ENCODE assay signal across 8 mouse cellular contexts in the genomic region with DNA sequence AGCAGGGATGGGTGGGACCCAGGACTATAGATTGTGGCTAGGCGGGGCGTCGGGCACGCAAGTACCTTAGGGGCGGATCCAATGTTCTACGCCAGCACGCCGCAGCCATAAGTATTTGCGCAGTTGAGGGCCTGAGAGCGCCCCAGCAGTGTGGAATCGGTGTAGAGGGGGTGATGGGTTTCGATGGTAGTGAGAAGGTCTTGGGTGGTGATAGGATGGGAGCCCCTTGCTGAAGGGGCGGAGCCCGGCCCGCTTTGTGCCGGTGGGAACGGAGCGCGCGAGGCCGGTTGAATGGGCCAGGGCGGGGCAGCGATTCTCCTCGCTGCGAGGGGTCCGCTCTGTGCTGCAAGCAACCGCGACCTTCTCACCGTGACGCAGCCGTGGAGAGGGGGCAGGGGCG. TPM values are rescaled to one million over a fixed set of nuclear protein-coding genes. Genes with fewer than 3 reads are reported as not detected.
DNase-seq lines count a peak whose midpoint lies in the region; ATAC-seq lines count a peak whose summit lies in the region.

No protein-coding gene starts in this region.

- peaks cover 92% of the 10 kb centered on the region for H3K27me3 ChIP-seq in lung, embryonic 15.5 days
- H3K27me3 ChIP-seq in forebrain, embryonic 10.5 days (ENCODE audit: poor library complexity, severe bottlenecking): peaks cover 99% of the 10 kb centered on the region
- peaks cover 96% of the 10 kb centered on the region for H3K27me3 ChIP-seq in limb, embryonic 10.5 days (ENCODE audit: low read depth, poor library complexity, severe bottlenecking)
- H3K27me3 ChIP-seq in neural tube, embryonic 15.5 days (replicated peaks): peaks cover 88% of the 10 kb centered on the region

- WGBS in lung, embryonic 15.5 days: 3% methylated on average over 32 of the region's 32 CpGs
- WGBS in forebrain, embryonic 10.5 days: under 1% methylated on average over 32 of the region's 32 CpGs
- WGBS in limb, embryonic 10.5 days: 4% methylated on average over 32 of the region's 32 CpGs
- 1% methylated on average over 31 of the region's 32 CpGs for WGBS in neural tube, embryonic 15.5 days

- 0 out of 2 replicates have a peak overlapping the region, but pooled peaks have one; percentile 10 for H3K4me3 ChIP-seq in lung, embryonic 15.5 days
- peak overlapping the region; percentile 45 for H3K4me3 ChIP-seq in forebrain, embryonic 10.5 days
- H3K4me3 ChIP-seq in limb, embryonic 10.5 days: peak overlapping the region; percentile 14; the same call in 1 of the 2 replicates
- peak overlapping the region; percentile 40 for H3K4me3 ChIP-seq in neural tube, embryonic 15.5 days (replicated peaks)

- no peak overlapping the region for H3K9ac ChIP-seq in lung, embryonic 15.5 days
- peak overlapping the region; percentile 50 for H3K9ac ChIP-seq in neural tube, embryonic 15.5 days (replicated peaks)

- no peaks in the 10 kb centered on the region for H3K9me3 ChIP-seq in lung, embryonic 15.5 days
- peaks cover 3% of the 10 kb centered on the region for H3K9me3 ChIP-seq in forebrain, embryonic 10.5 days
- H3K9me3 ChIP-seq in limb, embryonic 10.5 days (replicated peaks): no peaks in the 10 kb centered on the region
- H3K9me3 ChIP-seq in neural tube, embryonic 15.5 days (replicated peaks): no peaks in the 10 kb centered on the region

- no peak overlapping the region for H3K27ac ChIP-seq in lung, embryonic 15.5 days
- no peak overlapping the region for H3K27ac ChIP-seq in forebrain, embryonic 10.5 days
- no peak overlapping the region for H3K27ac ChIP-seq in limb, embryonic 10.5 days
- H3K27ac ChIP-seq in neural tube, embryonic 15.5 days (replicated peaks): peak overlapping the region; percentile 41; the same call in 1 of the 2 replicates

- peak overlapping the region; percentile 33 for H3K4me2 ChIP-seq in lung, embryonic 15.5 days
- H3K4me2 ChIP-seq in neural tube, embryonic 15.5 days: peak overlapping the region; percentile 79

- ATAC-seq in lung, embryonic 15.5 days (ENCODE audit: borderline replicate concordance, extremely low read depth, low FRiP score, low TSS enrichment): 0 out of 2 replicates have a peak, but pooled peaks have one; percentile 4
- peak; percentile 51; the same call in 1 of the 2 replicates for ATAC-seq in neural tube, embryonic 15.5 days (ENCODE audit: low FRiP score)

- no peaks in the 10 kb centered on the region for H3K36me3 ChIP-seq in lung, embryonic 15.5 days
- H3K36me3 ChIP-seq in forebrain, embryonic 10.5 days (replicated peaks): no peaks in the 10 kb centered on the region; the same call in 1 of the 2 replicates
- H3K36me3 ChIP-seq in limb, embryonic 10.5 days: no peaks in the 10 kb centered on the region
- no peaks in the 10 kb centered on the region; the same call in 1 of the 2 replicates for H3K36me3 ChIP-seq in neural tube, embryonic 15.5 days

- no peak for DNase-seq in lung, adult 18-20 months
- no peak for DNase-seq in forebrain, embryonic 10.5 days (ENCODE audit: extremely low spot score, low spot score)
- DNase-seq in limb, embryonic 10.5 days (ENCODE audit: low spot score): no peak
- no peak for DNase-seq in layer of hippocampus, adult 11-12 months (ENCODE audit: low spot score)
- no peak for DNase-seq in lung, postnatal 25 days (ENCODE audit: low spot score)
- DNase-seq in ovary, postnatal 14 days (ENCODE audit: low spot score): no peak

- peaks cover 26% of the 10 kb centered on the region for H3K4me1 ChIP-seq in lung, embryonic 15.5 days
- peaks cover 61% of the 10 kb centered on the region for H3K4me1 ChIP-seq in forebrain, embryonic 10.5 days
- H3K4me1 ChIP-seq in limb, embryonic 10.5 days: peaks cover 37% of the 10 kb centered on the region
- peaks cover 57% of the 10 kb centered on the region for H3K4me1 ChIP-seq in neural tube, embryonic 15.5 days

RNA-seq across cellular contexts. Expression of a gene that starts 5.3 kb away (rescaled TPM):
- polyA plus RNA-seq in lung, embryonic 15.5 days (2015; fragmentation: Nextera tagmentation; extraction: Ambion mirVana): not detected in 2 replicates
- polyA plus RNA-seq in forebrain, embryonic 10.5 days (2016; fragmentation: Nextera tagmentation; extraction: Ambion mirVana): 0.38 and 0.92 TPM in 2 replicates
- polyA plus RNA-seq in limb, embryonic 10.5 days (2016; fragmentation: Nextera tagmentation; extraction: Ambion mirVana): not detected in 2 replicates
- polyA plus RNA-seq in neural tube, embryonic 15.5 days (2015; fragmentation: Nextera tagmentation; extraction: Ambion mirVana): 0.19 and 0.29 TPM in 2 replicates

RNA-seq across cellular contexts. Expression of a gene that starts 10.8 kb away (rescaled TPM):
- polyA plus RNA-seq in lung, embryonic 15.5 days (2015; fragmentation: Nextera tagmentation; extraction: Ambion mirVana): 25.2 and 26.0 TPM in 2 replicates
- polyA plus RNA-seq in forebrain, embryonic 10.5 days (2016; fragmentation: Nextera tagmentation; extraction: Ambion mirVana): 23.3 and 26.1 TPM in 2 replicates
- polyA plus RNA-seq in limb, embryonic 10.5 days (2016; fragmentation: Nextera tagmentation; extraction: Ambion mirVana): 31.4 and 33.9 TPM in 2 replicates
- polyA plus RNA-seq in neural tube, embryonic 15.5 days (2015; fragmentation: Nextera tagmentation; extraction: Ambion mirVana): 20.0 and 21.1 TPM in 2 replicates

RNA-seq across cellular contexts. Expression of a gene that starts 12.2 kb away (rescaled TPM):
- polyA plus RNA-seq in lung, embryonic 15.5 days (2015; fragmentation: Nextera tagmentation; extraction: Ambion mirVana): 14.9 and 15.2 TPM in 2 replicates
- 2.5 and 3.0 TPM in 2 replicates for polyA plus RNA-seq in forebrain, embryonic 10.5 days (2016; fragmentation: Nextera tagmentation; extraction: Ambion mirVana)
- 1.4 and 3.0 TPM in 2 replicates for polyA plus RNA-seq in limb, embryonic 10.5 days (2016; fragmentation: Nextera tagmentation; extraction: Ambion mirVana)
- polyA plus RNA-seq in neural tube, embryonic 15.5 days (2015; fragmentation: Nextera tagmentation; extraction: Ambion mirVana): 17.7 and 20.8 TPM in 2 replicates

RNA-seq across cellular contexts. Expression of a gene that starts 32.6 kb away (rescaled TPM):
- polyA plus RNA-seq in lung, embryonic 15.5 days (2015; fragmentation: Nextera tagmentation; extraction: Ambion mirVana): 2.9 and 3.3 TPM in 2 replicates
- 0.92 and 1.3 TPM in 2 replicates for polyA plus RNA-seq in forebrain, embryonic 10.5 days (2016; fragmentation: Nextera tagmentation; extraction: Ambion mirVana)
- 0.70 and 1.1 TPM in 2 replicates for polyA plus RNA-seq in limb, embryonic 10.5 days (2016; fragmentation: Nextera tagmentation; extraction: Ambion mirVana)
- 7.8 and 12.4 TPM in 2 replicates for polyA plus RNA-seq in neural tube, embryonic 15.5 days (2015; fragmentation: Nextera tagmentation; extraction: Ambion mirVana)

RNA-seq across cellular contexts. Expression of a gene that starts 39.4 kb away (rescaled TPM):
- 354 and 364 TPM in 2 replicates for polyA plus RNA-seq in lung, embryonic 15.5 days (2015; fragmentation: Nextera tagmentation; extraction: Ambion mirVana)
- polyA plus RNA-seq in forebrain, embryonic 10.5 days (2016; fragmentation: Nextera tagmentation; extraction: Ambion mirVana): 363 and 368 TPM in 2 replicates
- 352 and 417 TPM in 2 replicates for polyA plus RNA-seq in limb, embryonic 10.5 days (2016; fragmentation: Nextera tagmentation; extraction: Ambion mirVana)
- polyA plus RNA-seq in neural tube, embryonic 15.5 days (2015; fragmentation: Nextera tagmentation; extraction: Ambion mirVana): 148 and 190 TPM in 2 replicates
